Mouse (Mus musculus) forebrain, embryonic 14.5 days (tissue): ENCODE results near the gene Gm20388. TPM values are rescaled to one million over a fixed set of nuclear protein-coding genes. Genes with fewer than 3 reads are reported as not detected.

ENCODE experiments used
- ATAC-seq: fragments of 200-750 bp; cut with Nextera tagmentation; 2 replicates; pipeline ENCODE4 v1.8.0; 2017; ENCODE audit warnings: mild to moderate bottlenecking, moderate library complexity
- DNase-seq: peaks from one replicate; pipeline ENCODE4 v3.0.0-alpha.2; 2015; ENCODE audit warnings: low spot score
- H3K27ac ChIP-seq: fragments of 300-500 bp; sonication (generic); 2 replicates; pipeline ENCODE4 v1.5.1; 2014; ENCODE audit warnings: low read depth, mild to moderate bottlenecking, control low read depth, low read length, moderate library complexity
- H3K27me3 ChIP-seq: fragments of 300-500 bp; sonication (generic); replicated peaks from 2 replicates; pipeline ENCODE4 v1.6.1; 2014; ENCODE audit warnings: low read length, control low read depth, mixed read lengths; ENCODE audit not compliant: control insufficient read depth, insufficient read depth
- H3K36me3 ChIP-seq: fragments of 300-500 bp; sonication (generic); 2 replicates; pipeline ENCODE4 v1.6.1; 2014; ENCODE audit warnings: low read length, control low read depth; ENCODE audit not compliant: control insufficient read depth, insufficient read depth
- H3K4me1 ChIP-seq: fragments of 300-500 bp; sonication (generic); 2 replicates; pipeline ENCODE4 v1.6.1; 2014; ENCODE audit warnings: antibody characterized with exemption, low read length, control low read depth; ENCODE audit not compliant: control insufficient read depth, insufficient read depth
- H3K4me2 ChIP-seq: fragments of 300-500 bp; sonication (generic); 2 replicates; pipeline ENCODE4 v1.6.1; 2014; ENCODE audit warnings: mild to moderate bottlenecking, control low read depth, low read length
- H3K4me3 ChIP-seq: fragments of 300-500 bp; sonication (generic); 2 replicates; pipeline ENCODE4 v1.5.1; 2014; ENCODE audit warnings: low read depth, low read length, control low read depth
- H3K9ac ChIP-seq: fragments of 300-500 bp; sonication (generic); 2 replicates; pipeline ENCODE4 v1.6.1; 2014; ENCODE audit warnings: mild to moderate bottlenecking, low read length, control low read depth, moderate library complexity
- H3K9me3 ChIP-seq: fragments of 300-500 bp; sonication (generic); replicated peaks from 2 replicates; pipeline ENCODE4 v1.6.1; 2016; ENCODE audit warnings: low read length, control low read depth, mixed read lengths; ENCODE audit not compliant: control insufficient read depth
- WGBS: fragments of 180-500 bp; shearing (Covaris S2); extraction: QIAGEN DNeasy Blood & Tissue Kit; methylation state at CpG from one replicate; pipeline ENCODE4 v1.1.7; 2014; 5-methylcytosine and 5-hydroxymethylcytosine counted together
- polyA plus RNA-seq: library from polyadenylated mRNA; unstranded; fragments of >200 nt; fragmentation: Nextera tagmentation; extraction: Ambion mirVana; gene quantifications from 2 replicates; pipeline ENCODE4 v1.2.1, GENCODE M21; 2014

Gm20388 gene
- polyA plus RNA-seq, 1 experiment from 2014 or later = 7.4 TPM

DNA sequence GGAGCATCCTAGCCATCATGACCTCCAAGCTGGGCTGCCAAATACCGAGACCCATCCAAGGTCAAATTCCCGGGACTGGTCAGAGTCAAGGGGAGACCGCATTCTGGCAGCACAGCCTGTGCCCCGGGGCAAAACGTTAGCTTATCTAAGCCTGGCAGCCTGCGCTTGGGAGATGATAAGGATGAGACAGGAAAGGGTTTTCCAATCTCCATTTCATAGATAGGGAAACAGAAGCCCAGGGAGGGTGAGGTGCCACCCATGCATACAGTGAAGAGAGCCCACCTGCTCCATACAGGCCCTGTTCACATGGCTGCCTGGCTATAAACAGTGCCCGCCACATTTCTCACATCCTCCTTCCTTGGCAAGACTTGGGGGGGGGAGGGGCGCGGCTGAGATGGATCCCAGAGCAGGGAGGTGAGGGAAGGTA lies 2755.7 kb downstream of the Gm20388 start:
- H3K9ac ChIP-seq = peak overlapping the region; percentile 5; the same call in 1 of the 2 replicates

DNA sequence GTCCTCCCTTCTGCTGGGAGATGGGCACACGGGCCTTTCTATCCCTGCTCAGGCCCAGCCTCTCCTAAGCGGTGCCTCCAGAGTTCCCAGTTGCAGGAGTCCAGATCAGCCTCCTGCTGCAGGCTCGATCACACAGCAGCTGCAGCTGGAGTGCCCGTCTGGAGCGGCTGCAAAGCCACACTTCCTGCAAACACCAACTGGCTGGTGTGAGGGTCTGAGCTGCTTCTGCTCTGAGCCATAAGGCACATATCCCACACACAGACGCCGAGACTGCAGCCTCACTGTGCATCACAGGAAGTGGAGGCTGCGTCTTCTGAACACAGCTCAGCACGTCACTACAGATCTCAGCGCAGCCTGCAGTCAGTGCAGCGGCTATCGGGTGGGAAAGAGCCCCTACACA lies 2756.2 kb downstream of the Gm20388 start:
- peak; percentile 32 for DNase-seq
- H3K9ac ChIP-seq = peak overlapping the region; percentile 5; the same call in 1 of the 2 replicates

More for the DNA sequence above, 2755.7 kb downstream of the Gm20388 start:
- Histone ChIP-seq H3K4me2 (0 out of 2 replicates have a peak overlapping the region, but pooled peaks have one; percentile 18), H3K36me3 (no peaks in the 10 kb centered on the region), H3K27ac (peak overlapping the region; percentile 68; the same call in 1 of the 2 replicates), H3K4me3 (no peak overlapping the region), H3K27me3 (no peaks in the 10 kb centered on the region; the same call in 1 of the 2 replicates), H3K9me3 (no peaks in the 10 kb centered on the region), H3K4me1 (peaks cover 44% of the 10 kb centered on the region)
- ATAC-seq (peak; percentile 22; the same call in 1 of the 2 replicates), DNase-seq (peak; percentile 34)
- 58% methylated on average over 9 of the region's 9 CpGs for WGBS

DNA sequence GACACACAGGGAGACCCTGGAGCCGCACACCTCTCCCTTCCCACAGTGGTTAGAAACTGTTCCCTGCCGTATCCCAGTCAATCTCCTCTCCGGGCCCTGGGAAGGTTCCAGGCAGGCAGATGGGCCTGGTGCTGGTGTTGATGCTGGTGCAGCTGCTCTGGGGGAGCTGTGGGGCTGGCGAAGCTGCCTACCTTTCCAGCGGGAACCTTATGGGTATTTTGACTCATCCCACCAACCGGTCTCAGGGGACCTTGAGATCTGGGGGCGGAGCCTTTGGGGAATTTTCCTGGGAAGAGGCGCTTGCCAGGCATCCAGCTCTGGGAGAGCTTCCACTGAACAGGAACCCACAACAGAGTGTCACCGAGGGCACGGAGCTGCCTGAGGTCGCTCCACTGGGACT lies 2757.2 kb downstream of the Gm20388 start:
- Histone ChIP-seq H3K9ac (no peak overlapping the region), H3K9me3 (no peaks in the 10 kb centered on the region), H3K36me3 (no peaks in the 10 kb centered on the region), H3K4me1 (peaks cover 40% of the 10 kb centered on the region), H3K27me3 (no peaks in the 10 kb centered on the region; the same call in 1 of the 2 replicates), H3K27ac (peak overlapping the region; percentile 11; the same call in 1 of the 2 replicates), H3K4me3 (no peak overlapping the region), H3K4me2 (no peak overlapping the region)
- ATAC-seq (no peak), DNase-seq (peak; percentile 28)
- 62% methylated on average over 11 of the region's 11 CpGs for WGBS

More for the DNA sequence above, 2756.2 kb downstream of the Gm20388 start:
- Histone ChIP-seq H3K4me1 (peaks cover 41% of the 10 kb centered on the region), H3K4me3 (no peak overlapping the region), H3K9me3 (no peaks in the 10 kb centered on the region), H3K27ac (peak overlapping the region; percentile 68; the same call in 1 of the 2 replicates), H3K4me2 (no peak overlapping the region), H3K36me3 (no peaks in the 10 kb centered on the region), H3K27me3 (no peaks in the 10 kb centered on the region; the same call in 1 of the 2 replicates)
- ATAC-seq = no peak
- WGBS = 59% methylated on average over 12 of the region's 12 CpGs

DNA sequence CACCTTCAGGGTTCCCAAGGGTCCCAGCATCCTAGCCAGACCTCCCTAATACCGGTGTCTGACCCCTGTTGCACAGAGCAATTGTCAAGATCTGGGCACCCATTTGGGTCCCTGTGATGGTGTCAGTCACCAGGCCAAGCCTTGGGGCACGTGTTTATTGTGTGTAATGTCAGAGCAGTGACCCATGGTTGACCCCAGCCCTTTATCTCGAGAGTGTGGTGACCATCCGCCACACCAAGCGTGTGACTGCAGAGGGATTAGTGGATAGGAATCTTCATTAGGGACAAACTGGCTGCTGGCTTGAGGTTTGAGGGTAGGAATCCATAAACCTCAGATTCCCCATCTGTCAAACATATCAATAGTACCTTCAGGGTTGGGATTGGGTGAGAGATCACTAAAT lies 2758.7 kb downstream of the Gm20388 start:
- H3K4me1 ChIP-seq = peaks cover 42% of the 10 kb centered on the region
- no peak overlapping the region for H3K27ac ChIP-seq
- no peak overlapping the region for H3K4me2 ChIP-seq
- ATAC-seq (no peak), DNase-seq (no peak)
- 0 out of 2 replicates have a peak, but pooled peaks cover 5% of the 10 kb centered on the region for H3K36me3 ChIP-seq
- H3K4me3 ChIP-seq = no peak overlapping the region
- no peak overlapping the region for H3K9ac ChIP-seq
- WGBS = 18% methylated on average over 5 of the region's 5 CpGs
- peaks cover 5% of the 10 kb centered on the region; the same call in 1 of the 2 replicates for H3K27me3 ChIP-seq
- no peaks in the 10 kb centered on the region for H3K9me3 ChIP-seq

DNA sequence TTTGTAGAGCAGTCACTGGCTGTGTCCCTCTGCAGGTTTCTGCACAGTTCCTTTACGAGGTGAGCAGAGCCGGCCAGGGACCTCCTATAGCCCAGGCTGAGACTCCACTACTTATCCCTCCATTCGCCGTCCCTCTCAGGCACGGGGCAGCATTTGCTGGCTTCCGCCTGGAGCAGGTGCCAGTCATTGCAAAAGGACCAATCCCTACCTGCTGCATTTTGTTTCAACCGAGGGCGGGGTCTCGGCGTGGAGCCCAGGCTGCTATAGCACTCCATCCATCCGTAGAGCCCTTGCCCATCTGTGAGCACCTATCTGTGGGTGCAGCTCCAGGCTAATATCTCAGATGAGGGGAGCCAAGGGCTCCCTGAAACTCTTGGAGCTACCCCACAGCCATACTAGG lies 2759.4 kb downstream of the Gm20388 start:
- Histone ChIP-seq H3K4me2 (no peak overlapping the region), H3K36me3 (0 out of 2 replicates have a peak, but pooled peaks cover 5% of the 10 kb centered on the region)

DNA sequence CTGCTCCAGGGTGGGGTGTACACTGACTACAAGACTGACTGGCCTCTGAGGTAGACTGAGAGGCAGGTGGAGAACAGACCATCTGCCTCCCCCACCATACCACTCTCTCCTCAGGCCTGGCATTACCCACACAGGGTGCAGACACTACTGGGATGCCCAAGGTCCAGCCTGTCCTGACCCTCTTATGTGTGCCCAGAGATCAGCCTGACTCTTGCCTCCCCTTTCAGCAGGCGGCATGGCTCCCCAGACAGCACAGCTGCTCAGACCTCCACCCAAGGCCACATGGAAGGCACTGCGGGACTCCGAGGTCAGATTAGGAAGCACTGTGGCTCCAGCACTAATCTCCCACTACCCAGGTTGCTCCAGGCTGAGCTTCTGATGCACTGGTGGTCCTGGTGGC lies 2760.1 kb downstream of the Gm20388 start:
- Histone ChIP-seq H3K4me3 (no peak overlapping the region), H3K27ac (no peak overlapping the region), H3K4me2 (no peak overlapping the region), H3K27me3 (peaks cover 5% of the 10 kb centered on the region; the same call in 1 of the 2 replicates), H3K9me3 (no peaks in the 10 kb centered on the region), H3K4me1 (peaks cover 39% of the 10 kb centered on the region), H3K36me3 (0 out of 2 replicates have a peak, but pooled peaks cover 5% of the 10 kb centered on the region), H3K9ac (no peak overlapping the region)
- DNase-seq = no peak
- 68% methylated on average over 3 of the region's 3 CpGs for WGBS
- no peak for ATAC-seq

More for the DNA sequence above, 2759.4 kb downstream of the Gm20388 start:
- WGBS = 12% methylated on average over 11 of the region's 11 CpGs
- no peak for DNase-seq
- H3K4me3 ChIP-seq = no peak overlapping the region
- peaks cover 5% of the 10 kb centered on the region; the same call in 1 of the 2 replicates for H3K27me3 ChIP-seq
- H3K27ac ChIP-seq = no peak overlapping the region
- H3K9me3 ChIP-seq = no peaks in the 10 kb centered on the region
- ATAC-seq = no peak
- no peak overlapping the region for H3K9ac ChIP-seq
- H3K4me1 ChIP-seq = peaks cover 36% of the 10 kb centered on the region

DNA sequence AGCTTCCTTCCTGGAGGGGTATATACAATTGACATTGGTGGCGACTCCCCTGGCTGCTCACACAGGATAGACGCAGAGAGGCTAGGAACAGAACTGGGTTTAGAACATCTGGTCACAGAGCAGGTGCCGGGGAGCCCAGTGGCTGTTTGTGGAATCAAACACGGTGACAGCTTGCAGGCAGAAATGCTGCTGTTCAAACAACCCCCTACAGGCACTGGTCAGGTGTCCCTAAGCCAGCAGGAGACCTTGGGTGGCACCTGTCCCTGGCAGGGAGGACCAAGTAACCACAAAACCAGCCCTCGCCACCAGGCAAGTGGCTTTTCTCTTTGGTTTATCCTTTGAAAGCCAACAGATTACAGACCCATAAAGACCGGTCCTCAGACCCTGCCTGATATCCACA lies 2761.3 kb downstream of the Gm20388 start:
- no peak overlapping the region for H3K9ac ChIP-seq
- no peak overlapping the region for H3K4me3 ChIP-seq
- ATAC-seq = no peak
- no peaks in the 10 kb centered on the region for H3K9me3 ChIP-seq
- H3K27me3 ChIP-seq = peaks cover 5% of the 10 kb centered on the region
- 77% methylated on average over 6 of the region's 6 CpGs for WGBS
- no peak overlapping the region for H3K27ac ChIP-seq
- no peak overlapping the region for H3K4me2 ChIP-seq
- H3K4me1 ChIP-seq = peaks cover 32% of the 10 kb centered on the region
- 0 out of 2 replicates have a peak, but pooled peaks cover 5% of the 10 kb centered on the region for H3K36me3 ChIP-seq
- DNase-seq = no peak

DNA sequence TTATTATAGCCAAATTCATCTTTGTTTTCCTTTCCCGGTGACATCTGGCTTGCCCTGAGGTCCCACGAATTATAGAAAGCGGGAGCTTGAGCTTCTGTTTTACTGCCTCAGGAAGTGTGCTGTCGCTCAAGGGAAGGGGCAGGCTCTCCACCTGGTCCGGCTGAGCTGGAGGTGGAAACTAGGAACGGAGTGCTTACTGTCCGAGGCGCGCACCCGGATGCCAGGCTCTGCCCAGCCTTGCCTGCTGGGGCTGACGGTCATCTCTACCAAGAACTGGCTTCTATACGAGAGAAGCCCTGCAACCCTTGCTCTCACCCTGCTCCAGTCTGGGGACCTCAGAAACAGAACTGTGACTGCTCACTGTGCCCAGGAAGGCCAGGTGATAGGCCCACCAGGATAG lies 2763.3 kb downstream of the Gm20388 start:
- no peak overlapping the region for H3K4me3 ChIP-seq
- H3K4me1 ChIP-seq = peaks cover 29% of the 10 kb centered on the region
- H3K27ac ChIP-seq = no peak overlapping the region
- H3K4me2 ChIP-seq = no peak overlapping the region
- DNase-seq (no peak), ATAC-seq (no peak)
- H3K36me3 ChIP-seq = 0 out of 2 replicates have a peak, but pooled peaks cover 5% of the 10 kb centered on the region
- 85% methylated on average over 12 of the region's 12 CpGs for WGBS
- no peaks in the 10 kb centered on the region for H3K9me3 ChIP-seq
- peaks cover 12% of the 10 kb centered on the region for H3K27me3 ChIP-seq
- no peak overlapping the region for H3K9ac ChIP-seq

DNA sequence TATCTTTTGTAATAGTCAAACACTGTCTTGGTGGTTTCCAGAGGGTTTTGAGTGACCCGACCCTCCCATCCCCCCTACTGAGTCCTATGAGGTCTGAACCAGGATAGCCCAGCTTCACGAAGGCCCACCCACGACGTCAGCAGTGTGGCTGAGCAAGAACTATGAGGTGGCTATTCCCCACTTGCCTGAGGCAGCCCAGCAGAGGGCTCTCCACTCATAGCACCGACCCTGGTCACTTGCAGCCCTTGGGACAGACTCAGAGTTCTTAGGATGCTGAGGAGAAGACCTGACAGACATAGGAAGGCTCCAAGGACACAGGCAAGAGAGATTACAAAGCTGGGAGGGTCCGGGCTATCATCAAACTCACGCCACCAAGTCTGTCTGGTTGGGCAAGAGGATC lies 2764.4 kb downstream of the Gm20388 start:
- DNase-seq (no peak), ATAC-seq (no peak)
- no peaks in the 10 kb centered on the region for H3K9me3 ChIP-seq
- H3K36me3 ChIP-seq = 0 out of 2 replicates have a peak, but pooled peaks cover 5% of the 10 kb centered on the region
- WGBS = 46% methylated on average over 7 of the region's 7 CpGs
- no peak overlapping the region for H3K27ac ChIP-seq
- H3K27me3 ChIP-seq = peaks cover 18% of the 10 kb centered on the region
- no peak overlapping the region for H3K9ac ChIP-seq
- H3K4me1 ChIP-seq = peaks cover 34% of the 10 kb centered on the region
- peak overlapping the region; percentile 73; the same call in 1 of the 2 replicates for H3K4me3 ChIP-seq
- peak overlapping the region; percentile 85 for H3K4me2 ChIP-seq
